In the genomic region with DNA sequence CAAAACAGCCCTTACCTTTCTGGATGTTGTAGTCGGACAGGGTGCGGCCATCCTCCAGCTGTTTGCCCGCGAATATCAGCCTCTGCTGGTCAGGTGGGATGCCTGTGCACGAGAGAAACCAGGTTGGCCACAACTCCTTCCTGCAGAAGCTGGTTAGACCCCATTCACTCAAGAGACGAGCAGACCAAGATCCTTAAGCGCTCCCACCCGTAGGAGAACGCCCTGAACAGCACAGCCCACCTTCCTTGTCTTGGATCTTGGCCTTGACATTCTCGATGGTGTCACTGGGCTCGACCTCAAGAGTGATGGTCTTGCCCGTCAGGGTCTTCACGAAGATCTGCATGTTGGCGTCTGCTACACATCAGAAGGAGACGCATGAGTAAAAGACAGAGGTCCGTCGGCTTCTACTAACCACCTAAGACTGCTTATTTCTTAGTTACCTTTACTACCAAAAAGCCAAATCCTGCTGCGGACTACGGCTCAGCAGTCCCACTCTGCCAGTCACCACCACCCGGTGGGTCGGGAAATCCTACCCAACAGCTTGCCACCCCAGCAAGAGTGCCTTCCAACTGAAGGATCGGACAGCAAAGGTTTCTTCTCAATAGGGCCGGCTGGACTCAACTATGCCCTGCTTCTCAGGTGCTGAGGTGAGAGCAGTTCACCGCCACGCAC, we compare ENCODE assay signal across 8 mouse cellular contexts. TPM values are rescaled to one million over a fixed set of nuclear protein-coding genes. Genes with fewer than 3 reads are reported as not detected.
DNase-seq lines count a peak whose midpoint lies in the region; ATAC-seq and TF ChIP-seq lines count a peak whose summit lies in the region.

No protein-coding gene starts in this region.

- no peaks in the 10 kb centered on the region for H3K27me3 ChIP-seq in heart, embryonic 13.5 days (replicated peaks)
- peaks cover 2% of the 10 kb centered on the region for H3K27me3 ChIP-seq in E14TG2a.4 (ENCODE audit: insufficient read depth, low read length)
- H3K27me3 ChIP-seq in forebrain, embryonic 15.5 days: no peaks in the 10 kb centered on the region
- no peaks in the 10 kb centered on the region for H3K27me3 ChIP-seq in liver, embryonic 15.5 days

- H3K9me3 ChIP-seq in heart, embryonic 13.5 days: no peaks in the 10 kb centered on the region
- no peaks in the 10 kb centered on the region for H3K9me3 ChIP-seq in E14TG2a.4 (ENCODE audit: low read length)
- no peaks in the 10 kb centered on the region for H3K9me3 ChIP-seq in forebrain, embryonic 15.5 days
- no peaks in the 10 kb centered on the region for H3K9me3 ChIP-seq in liver, embryonic 15.5 days (replicated peaks)

- H3K9ac ChIP-seq in heart, embryonic 13.5 days: peak overlapping the region; percentile 99
- peak overlapping the region; percentile 89 for H3K9ac ChIP-seq in forebrain, embryonic 15.5 days (replicated peaks)
- H3K9ac ChIP-seq in liver, embryonic 15.5 days: peak overlapping the region; percentile 97

- no peak for ATAC-seq in heart, embryonic 13.5 days (ENCODE audit: extremely low read depth, insufficient number of reproducible peaks, low FRiP score, low TSS enrichment)
- no peak for ATAC-seq in forebrain, embryonic 15.5 days (replicated peaks)
- ATAC-seq in liver, embryonic 15.5 days (ENCODE audit: insufficient read depth): no peak

- no peak for DNase-seq in heart, postnatal 25 days (ENCODE audit: low spot score)
- no peak for DNase-seq in embryo, embryonic 11 days
- no peak for DNase-seq in frontal cortex, postnatal 10 days (ENCODE audit: low spot score in 2 of 2)
- no peak for DNase-seq in gastrocnemius, postnatal 25 days

- intact Hi-C loops in heart, postnatal 25 days (cut with DNase I): no loop called here

- H3K27ac ChIP-seq in heart, embryonic 13.5 days (replicated peaks): peak overlapping the region; percentile 98
- peak overlapping the region; percentile 99; the same call in 1 of the 2 replicates for H3K27ac ChIP-seq in forebrain, embryonic 15.5 days (replicated peaks)
- H3K27ac ChIP-seq in liver, embryonic 15.5 days (replicated peaks): peak overlapping the region; percentile 100

- peaks cover 70% of the 10 kb centered on the region for H3K4me1 ChIP-seq in heart, embryonic 13.5 days
- peaks cover 72% of the 10 kb centered on the region for H3K4me1 ChIP-seq in E14TG2a.4 (replicated peaks; ENCODE audit: low read depth, low read length)
- H3K4me1 ChIP-seq in forebrain, embryonic 15.5 days: peaks cover 41% of the 10 kb centered on the region
- H3K4me1 ChIP-seq in liver, embryonic 15.5 days (replicated peaks): peaks cover 70% of the 10 kb centered on the region

- H3K4me2 ChIP-seq in heart, embryonic 13.5 days: peak overlapping the region; percentile 89
- H3K4me2 ChIP-seq in forebrain, embryonic 15.5 days (replicated peaks): peak overlapping the region; percentile 97
- peak overlapping the region; percentile 85 for H3K4me2 ChIP-seq in liver, embryonic 15.5 days

- 7% methylated on average over 25 of the region's 25 CpGs for WGBS in heart, embryonic 13.5 days
- WGBS in forebrain, embryonic 15.5 days: 16% methylated on average over 25 of the region's 25 CpGs
- WGBS in liver, embryonic 15.5 days (ENCODE audit: insufficient replicate concordance): 1% methylated on average over 25 of the region's 25 CpGs

- no peak for TF ChIP-seq CTCF in E14TG2a.4 (conservative IDR thresholded peaks at IDR 0.05; ENCODE audit: low read length)

- peak overlapping the region; percentile 98 for H3K4me3 ChIP-seq in heart, embryonic 13.5 days
- peak overlapping the region; percentile 97 for H3K4me3 ChIP-seq in E14TG2a.4 (replicated peaks; ENCODE audit: low read length)
- H3K4me3 ChIP-seq in forebrain, embryonic 15.5 days: peak overlapping the region; percentile 84
- H3K4me3 ChIP-seq in liver, embryonic 15.5 days (replicated peaks): peak overlapping the region; percentile 97

- H3K36me3 ChIP-seq in heart, embryonic 13.5 days: peaks cover 52% of the 10 kb centered on the region
- peaks cover 68% of the 10 kb centered on the region for H3K36me3 ChIP-seq in E14TG2a.4 (ENCODE audit: insufficient read depth, low read length)
- peaks cover 28% of the 10 kb centered on the region for H3K36me3 ChIP-seq in forebrain, embryonic 15.5 days
- H3K36me3 ChIP-seq in liver, embryonic 15.5 days (replicated peaks): peaks cover 42% of the 10 kb centered on the region

RNA-seq across cellular contexts. Expression of gene Uba52, which starts 1.2 kb away (rescaled TPM):
- polyA plus RNA-seq in heart, embryonic 13.5 days (2015; fragmentation: Nextera tagmentation; extraction: Ambion mirVana): 842 and 891 TPM in 2 replicates
- total RNA-seq in heart, postnatal 25 days (2021): 1,000 to 10,000 TPM; 1,533 to 1,573 TPM
- 724 and 839 TPM in 2 replicates for polyA plus RNA-seq in forebrain, embryonic 15.5 days (2015; fragmentation: Nextera tagmentation; extraction: Ambion mirVana)
- polyA plus RNA-seq in liver, embryonic 15.5 days (2015; fragmentation: Nextera tagmentation; extraction: Ambion mirVana): 466 and 562 TPM in 2 replicates
- 100 to 1,000 TPM; 785 to 797 TPM for total RNA-seq in gastrocnemius, postnatal 25 days (2021)

RNA-seq across cellular contexts. Expression of gene Rex1bd, which starts 2.9 kb away (rescaled TPM):
- 116 and 125 TPM in 2 replicates for polyA plus RNA-seq in heart, embryonic 13.5 days (2015; fragmentation: Nextera tagmentation; extraction: Ambion mirVana)
- total RNA-seq in heart, postnatal 25 days (2021): 100 to 1,000 TPM; 102 TPM
- polyA plus RNA-seq in forebrain, embryonic 15.5 days (2015; fragmentation: Nextera tagmentation; extraction: Ambion mirVana): 164 and 176 TPM in 2 replicates
- 58.0 and 60.5 TPM in 2 replicates for polyA plus RNA-seq in liver, embryonic 15.5 days (2015; fragmentation: Nextera tagmentation; extraction: Ambion mirVana)
- total RNA-seq in gastrocnemius, postnatal 25 days (2021): 100 to 1,000 TPM; 112 to 120 TPM

RNA-seq across cellular contexts. Expression of gene Crlf1, which starts 16.5 kb away (rescaled TPM):
- polyA plus RNA-seq in heart, embryonic 13.5 days (2015; fragmentation: Nextera tagmentation; extraction: Ambion mirVana): 3.7 and 5.5 TPM in 2 replicates
- total RNA-seq in heart, postnatal 25 days (2021): under 1 TPM; 0.34 to 0.81 TPM
- 4.3 and 5.3 TPM in 2 replicates for polyA plus RNA-seq in forebrain, embryonic 15.5 days (2015; fragmentation: Nextera tagmentation; extraction: Ambion mirVana)
- 0.97 and 1.7 TPM in 2 replicates for polyA plus RNA-seq in liver, embryonic 15.5 days (2015; fragmentation: Nextera tagmentation; extraction: Ambion mirVana)
- total RNA-seq in gastrocnemius, postnatal 25 days (2021): 1 to 10 TPM; 1.7 to 3.8 TPM

RNA-seq across cellular contexts. Expression of gene Fkbp8, which starts 18.1 kb away (rescaled TPM):
- polyA plus RNA-seq in heart, embryonic 13.5 days (2015; fragmentation: Nextera tagmentation; extraction: Ambion mirVana): 240 and 251 TPM in 2 replicates
- total RNA-seq in heart, postnatal 25 days (2021): 100 to 1,000 TPM; 130 to 135 TPM
- 433 and 440 TPM in 2 replicates for polyA plus RNA-seq in forebrain, embryonic 15.5 days (2015; fragmentation: Nextera tagmentation; extraction: Ambion mirVana)
- 163 and 186 TPM in 2 replicates for polyA plus RNA-seq in liver, embryonic 15.5 days (2015; fragmentation: Nextera tagmentation; extraction: Ambion mirVana)
- 100 to 1,000 TPM; 100 to 104 TPM for total RNA-seq in gastrocnemius, postnatal 25 days (2021)

RNA-seq across cellular contexts. Expression of gene Kxd1, which starts 18.3 kb away (rescaled TPM):
- polyA plus RNA-seq in heart, embryonic 13.5 days (2015; fragmentation: Nextera tagmentation; extraction: Ambion mirVana): 65.8 and 71.2 TPM in 2 replicates
- 10 to 100 TPM; 73.6 to 76.6 TPM for total RNA-seq in heart, postnatal 25 days (2021)
- polyA plus RNA-seq in forebrain, embryonic 15.5 days (2015; fragmentation: Nextera tagmentation; extraction: Ambion mirVana): 49.8 and 50.2 TPM in 2 replicates
- 28.9 and 30.2 TPM in 2 replicates for polyA plus RNA-seq in liver, embryonic 15.5 days (2015; fragmentation: Nextera tagmentation; extraction: Ambion mirVana)
- 10 to 100 TPM; 70.9 to 71.9 TPM for total RNA-seq in gastrocnemius, postnatal 25 days (2021)
